Mouse (Mus musculus) lung, embryonic 14.5 days (tissue): ENCODE measurements around the gene Unc119. TPM values are rescaled to one million over a fixed set of nuclear protein-coding genes. Genes with fewer than 3 reads are reported as not detected.

Experiments
- ATAC-seq: fragments of 200-750 bp; cut with Nextera tagmentation; 2 replicates; pipeline ENCODE4 v1.8.0; 2017; ENCODE audit warnings: mild to moderate bottlenecking, moderate TSS enrichment, moderate library complexity; ENCODE audit not compliant: insufficient read depth
- DNase-seq: peaks from one replicate; pipeline ENCODE4 v3.0.0-alpha.2; 2015
- H3K27ac ChIP-seq: fragments of 300-500 bp; sonication (generic); 2 replicates; pipeline ENCODE4 v1.5.1; 2014; ENCODE audit warnings: low read depth, mild to moderate bottlenecking, moderate library complexity
- H3K27me3 ChIP-seq: fragments of 300-500 bp; sonication (generic); 2 replicates; pipeline ENCODE4 v1.6.1; 2014; ENCODE audit warnings: low read length, control low read depth; ENCODE audit not compliant: insufficient read depth
- H3K36me3 ChIP-seq: fragments of 300-500 bp; sonication (generic); 2 replicates; pipeline ENCODE4 v1.6.1; 2014; ENCODE audit warnings: control low read depth; ENCODE audit not compliant: insufficient read depth
- H3K4me1 ChIP-seq: fragments of 300-500 bp; sonication (generic); 2 replicates; pipeline ENCODE4 v1.6.1; 2014; ENCODE audit warnings: antibody characterized with exemption, control low read depth; ENCODE audit not compliant: insufficient read depth
- H3K4me2 ChIP-seq: fragments of 300-500 bp; sonication (generic); 2 replicates; pipeline ENCODE4 v1.6.1; 2014; ENCODE audit warnings: mild to moderate bottlenecking
- H3K4me3 ChIP-seq: fragments of 300-500 bp; sonication (generic); 2 replicates; pipeline ENCODE4 v1.5.1; 2014; ENCODE audit warnings: low read depth, low read length
- H3K9ac ChIP-seq: fragments of 300-500 bp; sonication (generic); 2 replicates; pipeline ENCODE4 v1.6.1; 2014
- H3K9me3 ChIP-seq: fragments of 300-500 bp; sonication (generic); 2 replicates; pipeline ENCODE4 v1.6.1; 2016; ENCODE audit warnings: low read depth, low read length, control low read depth
- CTCF ChIP-seq: IDR thresholded peaks from 2 replicates; pipeline ENCODE4 v1.5.1; 2016; ENCODE audit warnings: antibody characterized with exemption, low read depth
- WGBS: fragments of 180-500 bp; shearing (Covaris S2); extraction: QIAGEN DNeasy Blood & Tissue Kit; methylation state at CpG from one replicate; pipeline ENCODE4 v1.1.7; 2014; 5-methylcytosine and 5-hydroxymethylcytosine counted together
- polyA plus RNA-seq: library from polyadenylated mRNA; unstranded; fragments of >200 nt; fragmentation: Nextera tagmentation; extraction: Ambion mirVana; gene quantifications from 2 replicates; pipeline ENCODE4 v1.2.1, GENCODE M21; 2014

Unc119 gene
- polyA plus RNA-seq, 1 experiment from 2014 or later: 43.1 TPM

- H3K4me1 ChIP-seq: no peaks in the 10 kb centered on the region
- peak within 1 kb of the TSS; percentile 84 for H3K9ac ChIP-seq
- peak within 1 kb of the TSS; percentile 87 for H3K4me3 ChIP-seq
- H3K27ac ChIP-seq: no peak within 1 kb of the TSS
- 0 out of 2 replicates have a peak, but pooled peaks cover 2% of the 10 kb centered on the region for H3K36me3 ChIP-seq
- WGBS: 9% methylated on average over 37 of the region's 37 CpGs
- ATAC-seq (peak; percentile 95), DNase-seq (peak; percentile 99)
- peak within 1 kb of the TSS; percentile 82 for H3K4me2 ChIP-seq
- 0 out of 2 replicates have a peak, but pooled peaks have one; percentile 3 for TF ChIP-seq CTCF
- no peaks in the 10 kb centered on the region for H3K9me3 ChIP-seq
- H3K27me3 ChIP-seq: no peaks in the 10 kb centered on the region
These were observed 15.4 kb upstream of the Unc119 start, which contains the start of gene Pigs for GRCm38 (mm10) chr11:78327634-78328511. Gene Pigs, plus strand, starts transcription at chr11:78328415.

- 0 out of 2 replicates have a peak, but pooled peaks cover 5% of the 10 kb centered on the region for H3K36me3 ChIP-seq
- H3K9me3 ChIP-seq: no peaks in the 10 kb centered on the region
- peak overlapping the region; percentile 87 for H3K4me3 ChIP-seq
- H3K9ac ChIP-seq: peak overlapping the region; percentile 84
- DNase-seq (no peak), ATAC-seq (peak; percentile 72; the same call in 1 of the 2 replicates)
- peak overlapping the region; percentile 82 for H3K4me2 ChIP-seq
- no peaks in the 10 kb centered on the region for H3K4me1 ChIP-seq
- TF ChIP-seq CTCF: no peak
- H3K27me3 ChIP-seq: no peaks in the 10 kb centered on the region
- WGBS: under 1% methylated on average over 39 of the region's 41 CpGs
- no peak overlapping the region for H3K27ac ChIP-seq
These were observed 14.7 kb upstream of the Unc119 start for GRCm38 (mm10) chr11:78328512-78329056.

DNA sequence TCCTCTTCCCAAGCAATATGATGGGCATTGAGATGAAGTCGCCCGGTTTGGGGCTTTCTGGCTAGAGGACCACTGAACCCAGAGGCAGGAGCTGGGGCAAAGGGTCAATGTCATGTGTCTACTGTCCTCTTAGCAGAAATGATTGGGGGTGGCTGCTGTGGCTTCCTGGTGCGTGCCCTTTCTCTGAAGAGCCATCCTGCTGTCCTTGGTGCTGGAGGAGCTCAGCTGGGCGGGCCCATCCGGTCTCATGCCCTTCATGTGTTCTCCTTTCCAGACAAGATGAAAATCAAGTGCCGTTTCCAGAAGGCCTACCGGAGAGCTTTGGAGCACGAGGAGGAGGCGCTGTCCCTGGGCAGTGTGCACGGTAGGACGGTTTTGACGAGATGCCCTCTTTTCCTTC is 10.6 kb upstream of the Unc119 start:
- Histone ChIP-seq H3K9ac (no peak overlapping the region), H3K4me2 (no peak overlapping the region), H3K4me1 (no peaks in the 10 kb centered on the region), H3K27ac (no peak overlapping the region), H3K36me3 (peaks cover 24% of the 10 kb centered on the region), H3K4me3 (no peak overlapping the region), H3K27me3 (no peaks in the 10 kb centered on the region), H3K9me3 (no peaks in the 10 kb centered on the region)
- 94% methylated on average over 12 of the region's 12 CpGs for WGBS
- no peak for TF ChIP-seq CTCF
- DNase-seq (no peak), ATAC-seq (no peak)

DNA sequence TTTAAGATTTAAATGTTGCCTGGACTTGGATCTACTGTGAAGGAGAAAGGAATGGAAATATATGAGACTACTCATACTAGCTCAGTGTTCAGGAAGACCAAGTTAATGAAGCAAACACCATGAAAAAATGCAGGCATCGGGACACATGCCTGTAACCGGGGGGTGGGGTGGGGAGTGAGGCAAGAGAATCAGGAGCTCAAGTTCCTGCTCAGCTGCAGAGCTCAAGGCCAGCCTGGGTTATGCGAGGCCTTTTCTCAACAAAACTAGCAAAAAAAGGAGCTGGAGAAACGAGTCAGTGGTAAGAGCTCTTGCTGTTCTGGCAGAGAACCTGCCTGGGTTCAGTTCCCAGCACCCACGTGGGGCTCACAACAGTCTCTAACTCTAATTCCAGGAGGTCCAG is 9.3 kb upstream of the Unc119 start:
- no peak for DNase-seq
- no peak for TF ChIP-seq CTCF

DNA sequence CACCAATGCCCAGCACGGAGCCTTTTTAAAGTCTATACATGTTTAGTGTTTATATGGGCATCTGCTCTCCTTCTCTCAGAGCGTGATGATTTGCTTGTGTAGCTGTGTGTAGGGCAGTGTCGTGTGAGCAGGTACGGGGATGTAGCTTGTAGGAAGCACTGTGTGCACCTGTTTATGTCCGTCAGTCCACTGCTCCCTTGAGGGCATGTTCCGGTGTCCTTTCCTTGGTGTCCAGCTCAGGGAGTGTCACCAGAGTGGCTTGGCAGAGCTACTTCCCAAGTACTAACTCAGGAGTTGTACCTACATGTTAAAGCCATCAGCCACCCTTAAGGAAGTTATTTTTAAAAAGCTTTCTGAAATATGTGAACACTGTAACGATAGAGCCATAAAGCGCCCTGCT is 6.2 kb upstream of the Unc119 start:
- ATAC-seq (no peak), DNase-seq (no peak)
- H3K4me3 ChIP-seq: no peak overlapping the region
- H3K9me3 ChIP-seq: no peaks in the 10 kb centered on the region
- H3K36me3 ChIP-seq: peaks cover 44% of the 10 kb centered on the region
- no peak overlapping the region for H3K4me2 ChIP-seq
- H3K27me3 ChIP-seq: no peaks in the 10 kb centered on the region
- no peak overlapping the region for H3K9ac ChIP-seq
- WGBS: 92% methylated on average over 8 of the region's 8 CpGs
- no peak for TF ChIP-seq CTCF
- no peaks in the 10 kb centered on the region for H3K4me1 ChIP-seq
- H3K27ac ChIP-seq: no peak overlapping the region

More for the DNA sequence above, 9.3 kb upstream of the Unc119 start:
- Histone ChIP-seq H3K4me1 (no peaks in the 10 kb centered on the region), H3K36me3 (peaks cover 31% of the 10 kb centered on the region), H3K27me3 (no peaks in the 10 kb centered on the region), H3K4me2 (no peak overlapping the region), H3K9ac (no peak overlapping the region), H3K27ac (no peak overlapping the region), H3K9me3 (no peaks in the 10 kb centered on the region), H3K4me3 (no peak overlapping the region)
- no peak for ATAC-seq
- 87% methylated on average over 5 of the region's 5 CpGs for WGBS

DNA sequence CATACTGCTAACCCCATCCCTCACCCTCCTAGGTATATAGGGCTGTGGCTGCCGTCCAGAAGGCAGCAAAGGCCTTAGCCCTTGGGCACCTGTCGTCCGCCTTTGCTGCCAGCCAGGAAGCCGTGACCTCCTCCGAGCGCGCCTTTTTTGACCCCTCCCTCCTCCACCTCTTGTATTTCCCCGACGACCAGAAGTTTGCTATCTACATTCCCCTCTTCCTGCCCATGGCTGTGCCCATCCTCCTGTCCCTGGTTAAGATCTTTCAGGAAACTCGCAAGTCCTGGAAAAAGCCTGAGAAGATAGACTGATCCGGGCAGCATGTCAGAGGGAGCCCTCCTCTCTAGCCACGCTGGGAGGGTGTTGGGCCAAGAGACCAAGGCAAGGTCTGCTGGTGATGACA is 1.6 kb upstream of the Unc119 start:
- Histone ChIP-seq H3K36me3 (peaks cover 24% of the 10 kb centered on the region; the same call in 1 of the 2 replicates), H3K4me2 (no peak overlapping the region), H3K27ac (no peak overlapping the region), H3K4me1 (peaks cover 19% of the 10 kb centered on the region; the same call in 1 of the 2 replicates), H3K4me3 (no peak overlapping the region), H3K9me3 (no peaks in the 10 kb centered on the region), H3K9ac (no peak overlapping the region), H3K27me3 (no peaks in the 10 kb centered on the region)
- no peak for ATAC-seq
- TF ChIP-seq CTCF: no peak
- 75% methylated on average over 12 of the region's 12 CpGs for WGBS
- no peak for DNase-seq

DNA sequence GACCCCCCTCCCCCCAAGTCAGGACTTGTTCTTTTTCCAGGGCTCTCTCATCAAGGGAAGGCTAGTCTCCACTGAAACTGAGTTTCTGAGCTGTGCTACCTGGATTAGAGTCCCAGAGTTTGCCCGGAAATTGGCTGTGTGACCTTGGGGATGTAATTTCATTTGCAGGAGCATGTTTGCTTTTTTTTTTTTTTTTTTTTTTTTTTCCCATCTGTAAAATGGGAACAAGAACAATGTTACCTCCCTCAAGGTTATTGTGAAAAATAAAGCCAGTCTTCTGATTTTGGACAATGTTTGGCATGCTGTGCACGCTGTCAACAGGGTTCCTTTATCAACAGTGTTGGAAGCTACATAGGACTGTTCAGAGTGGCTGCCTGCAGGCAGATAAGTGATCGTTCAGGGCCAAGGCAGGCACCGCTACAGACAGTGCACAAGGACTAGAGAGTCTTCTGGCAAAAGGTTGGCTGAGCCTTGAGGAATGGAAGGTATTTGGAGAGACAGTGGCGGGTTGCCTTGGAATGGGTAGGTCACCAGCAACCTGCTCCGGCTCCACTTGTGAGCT is 1.1 kb downstream of the Unc119 start:
- WGBS: 65% methylated on average over 6 of the region's 6 CpGs
- Histone ChIP-seq H3K4me3 (peak overlapping the region; percentile 85), H3K4me1 (peaks cover 19% of the 10 kb centered on the region; the same call in 1 of the 2 replicates), H3K9ac (peak overlapping the region; percentile 87), H3K36me3 (peaks cover 21% of the 10 kb centered on the region), H3K27me3 (no peaks in the 10 kb centered on the region), H3K9me3 (no peaks in the 10 kb centered on the region), H3K27ac (peak overlapping the region; percentile 32; the same call in 1 of the 2 replicates), H3K4me2 (peak overlapping the region; percentile 90)
- no peak for TF ChIP-seq CTCF
- DNase-seq: no peak
- ATAC-seq: no peak
